Mouse (Mus musculus): Measurements from ENCODE around the gene Nfil3.

The Nfil3 gene

GRCm38 (mm10) chr13:52930582-52930981, 50.3 kb downstream of the Nfil3 start:
- no peak for DNase-seq (ENCODE audit: low spot score)

GRCm38 (mm10) chr13:52929209-52930171, 51.4 kb downstream of the Nfil3 start, which contains the start of gene Auh:
Auh (minus strand) TSS chr13:52929681.
- DNase-seq (ENCODE audit: low spot score): peak; percentile 91

GRCm38 (mm10) chr13:52928392-52928791, 52.5 kb downstream of the Nfil3 start:
- DNase-seq (ENCODE audit: low spot score): no peak

- DNase-seq (ENCODE audit: low spot score): no peak
Measured at GRCm38 (mm10) chr13:52924457-52924856, 56.4 kb downstream of the Nfil3 start.

GRCm38 (mm10) chr13:52921966-52922365, 58.9 kb downstream of the Nfil3 start:
- DNase-seq (ENCODE audit: low spot score): peak; percentile 50

GRCm38 (mm10) chr13:52921065-52921825, 59.6 kb downstream of the Nfil3 start:
- DNase-seq (ENCODE audit: low spot score): peak; percentile 40

- DNase-seq (ENCODE audit: low spot score): no peak
Measured at GRCm38 (mm10) chr13:52919790-52920352, 61.0 kb downstream of the Nfil3 start.

- no peak for DNase-seq (ENCODE audit: low spot score)
Measured at GRCm38 (mm10) chr13:52918333-52918732, 62.5 kb downstream of the Nfil3 start.

All from yolk sac, embryonic 10.5 days (tissue).